Mouse (Mus musculus) CD8-positive naive resting alpha-beta T cell, adult 2 months (primary cell): ENCODE data around the gene Rapgef6.

Source experiments
- DNase-seq, 2 experiments: peaks; one replicate each; pipeline ENCODE4 v3.0.0; 2022; ENCODE audit warnings: low read depth in 2 of 2, low spot score in 2 of 2

Gene Rapgef6

GRCm38 (mm10) chr11:54730931-54731330 lies 208.3 kb downstream of the Rapgef6 start:
- no peak for DNase-seq

GRCm38 (mm10) chr11:54731367-54731766 lies 208.7 kb downstream of the Rapgef6 start:
- no peak for DNase-seq

- no peak for DNase-seq
These were observed 210.9 kb downstream of the Rapgef6 start for GRCm38 (mm10) chr11:54733546-54733945.

- DNase-seq, result no peak
These were observed 212.5 kb downstream of the Rapgef6 start for GRCm38 (mm10) chr11:54735114-54735513.

GRCm38 (mm10) chr11:54736903-54737302 lies 214.3 kb downstream of the Rapgef6 start:
- DNase-seq, result no peak

- no peak for DNase-seq
These were observed 216.5 kb downstream of the Rapgef6 start for GRCm38 (mm10) chr11:54739012-54739750.

- peak in 1 of 2 experiments; percentile 25 for DNase-seq
These were observed 218.7 kb downstream of the Rapgef6 start for GRCm38 (mm10) chr11:54741330-54741729.

- DNase-seq, result no peak
These were observed 221.6 kb downstream of the Rapgef6 start for GRCm38 (mm10) chr11:54744231-54744630.
